Mouse (Mus musculus) embryonic fibroblast, embryonic 13.5 days (primary cell): Measurements from ENCODE around the gene Phyh.

Experiments
- CTCF ChIP-seq: IDR thresholded peaks from 2 replicates; pipeline ENCODE4 v1.5.1; 2011; ENCODE audit warnings: mild to moderate bottlenecking, control low read depth, low read length, moderate library complexity, borderline replicate concordance; ENCODE audit not compliant: insufficient read depth
- POLR2A ChIP-seq: IDR thresholded peaks from 2 replicates; pipeline ENCODE4 v1.6.1; 2011; ENCODE audit warnings: low read depth, mild to moderate bottlenecking, control low read depth, low read length, moderate library complexity

DNA sequence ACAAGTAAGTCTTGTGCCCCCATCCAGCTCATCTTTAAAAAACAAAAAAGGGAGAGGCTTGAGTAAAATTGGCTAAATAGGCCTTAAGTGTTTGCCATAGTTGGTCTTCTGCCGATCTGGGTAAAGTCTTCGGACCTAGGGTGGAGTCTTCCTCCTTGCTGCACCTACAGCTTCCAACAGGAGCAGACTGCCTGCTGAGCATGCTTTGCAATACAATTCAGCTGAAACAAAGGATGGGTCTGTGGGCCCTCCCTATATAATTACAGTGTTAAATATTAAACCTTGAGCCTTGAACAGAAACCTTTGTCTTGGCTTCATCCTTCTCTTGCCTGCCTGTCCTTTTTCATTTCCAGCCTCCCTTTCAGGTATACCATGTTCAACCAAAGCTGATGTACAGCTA lies 49.0 kb downstream of the Phyh start:
- TF ChIP-seq CTCF (no peak), POLR2A (no peak)
